Mouse (Mus musculus) heart, postnatal 36 days (tissue): ENCODE measurements at regions not wholly inside any gene's neighbourhood (a gene's known extent, or its start where the extent isn't known, plus 50 kb on each side); places are given as distances from the start of the nearest gene placed in this dataset.

Experiments
- DNase-seq, 2 experiments: peaks; one replicate each; pipeline ENCODE4 v3.0.0; 2021 to 2022
- intact Hi-C: fragments of 180-260 bp; cut with DNase I; formaldehyde crosslinking; loops from one replicate; pipeline ENCODE4 v1.15.1; 2025

DNA sequence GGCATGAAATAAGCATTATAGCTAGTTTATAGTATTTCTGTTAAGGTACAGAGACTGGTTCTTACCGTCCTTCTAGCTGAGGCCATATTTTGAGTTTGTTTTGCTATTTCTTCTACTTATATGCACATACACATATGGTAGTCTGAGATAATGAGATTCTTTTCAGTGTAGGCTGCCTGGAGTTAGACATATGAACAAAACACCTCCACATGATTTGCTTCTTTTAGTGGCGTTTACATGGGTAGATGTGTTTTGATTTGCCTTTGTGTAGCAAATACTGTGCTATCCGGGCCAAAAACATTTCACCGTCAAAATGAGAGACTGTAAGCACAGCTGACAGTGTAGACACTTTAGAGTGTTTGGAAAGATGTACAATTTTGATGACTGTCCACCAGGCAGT is 1077.4 kb downstream of the Car8 start:
- no peak for DNase-seq

GRCm38 (mm10) chr4:7157883-7158282 is 1081.0 kb downstream of the Car8 start:
- intact Hi-C loops, result no loop called here
- no peak for DNase-seq

More for the DNA sequence above, 1077.4 kb downstream of the Car8 start:
- intact Hi-C loops, result no loop called here

DNA sequence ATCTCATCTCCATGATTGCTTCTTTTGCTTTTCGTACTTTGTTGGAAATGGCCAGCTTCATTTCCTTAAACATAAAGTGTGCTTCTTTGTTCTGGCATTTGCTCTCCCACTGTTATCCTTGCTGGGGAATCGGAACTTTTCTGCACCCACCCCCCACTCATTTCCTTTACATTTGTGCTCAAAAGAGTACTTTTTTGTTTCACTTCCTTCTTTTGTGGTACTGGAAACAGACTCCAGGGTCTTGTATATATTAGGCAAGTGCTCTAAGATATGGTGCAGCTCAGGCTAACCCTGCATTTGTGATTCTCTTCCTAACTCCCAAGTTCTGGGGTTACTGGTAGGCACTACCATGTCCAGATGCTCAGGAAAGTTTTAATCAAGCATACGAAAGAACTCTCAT is 1084.6 kb downstream of the Car8 start:
- intact Hi-C loops, result no loop called here
- no peak for DNase-seq

DNA sequence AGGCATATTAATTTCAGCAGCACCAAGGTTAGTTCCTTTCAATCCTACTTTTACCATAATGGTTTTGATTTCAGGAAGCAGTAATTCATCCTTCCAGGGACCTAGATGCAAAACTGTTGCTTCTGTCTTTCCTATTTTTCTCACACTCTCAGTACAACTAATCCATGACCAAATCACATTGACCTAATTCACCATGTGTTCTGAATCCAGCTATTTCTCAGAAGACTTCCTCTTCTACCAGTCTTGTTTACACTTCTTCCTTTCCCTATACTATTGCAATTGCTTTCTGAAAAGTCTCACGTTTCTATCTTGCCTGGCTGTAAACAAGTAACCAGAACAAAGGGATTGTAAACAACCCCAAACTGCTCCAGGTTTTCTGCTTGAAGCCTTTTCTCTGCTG is 1085.0 kb downstream of the Car8 start:
- intact Hi-C loops, result no loop called here
- DNase-seq, result no peak

DNA sequence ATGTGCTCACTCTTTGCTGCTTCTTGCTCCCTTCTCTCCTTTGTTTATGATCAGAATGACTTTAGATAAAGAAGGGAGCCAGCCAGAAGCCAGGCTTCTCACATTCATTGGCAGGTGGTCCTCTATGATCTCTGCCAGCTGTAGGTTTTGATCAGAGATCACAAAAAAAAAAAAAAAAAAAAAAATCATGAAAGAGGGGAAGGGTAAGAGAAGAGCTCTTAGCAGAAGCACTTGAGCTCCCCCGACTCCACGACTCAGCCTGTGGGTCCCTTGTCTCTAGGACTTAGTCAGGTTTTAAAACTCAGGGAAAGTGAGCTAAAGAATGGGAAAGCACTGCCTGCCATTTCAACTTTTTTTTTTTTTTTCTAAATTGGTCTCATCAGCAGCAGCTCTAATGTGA is 1093.1 kb downstream of the Car8 start:
- intact Hi-C loops, result no loop called here
- DNase-seq, result no peak

GRCm38 (mm10) chr4:7144215-7144614 is 1094.6 kb downstream of the Car8 start:
- intact Hi-C loops, result no loop called here
- no peak for DNase-seq

- DNase-seq, result no peak
- intact Hi-C loops, result no loop called here
These were observed 1095.2 kb downstream of the Car8 start for GRCm38 (mm10) chr4:7143676-7144075.

DNA sequence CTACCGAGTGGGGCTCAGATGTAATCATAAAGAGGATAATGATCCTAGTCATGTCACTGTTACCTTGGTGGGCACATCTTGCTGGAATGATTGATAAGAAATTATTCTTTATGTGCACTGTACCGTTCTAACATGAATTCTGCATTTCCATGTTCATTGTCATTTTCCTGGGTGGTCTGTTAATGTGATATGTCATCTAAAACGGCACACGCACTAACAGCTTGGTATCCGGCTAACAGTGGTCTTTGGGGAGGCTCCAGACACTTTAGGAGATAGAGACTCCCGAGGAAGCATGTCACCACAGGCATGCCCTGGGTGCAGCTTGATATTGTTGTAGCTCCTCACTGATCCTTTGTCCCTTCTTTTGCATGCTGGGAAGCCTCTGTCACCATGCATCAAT is 1096.1 kb downstream of the Car8 start:
- DNase-seq, result no peak
- intact Hi-C loops, result no loop called here

GRCm38 (mm10) chr4:7112159-7112558 is 1126.7 kb downstream of the Car8 start:
- DNase-seq, result no peak
- intact Hi-C loops, result no loop called here

GRCm38 (mm10) chr4:7092957-7093356 is 1145.9 kb downstream of the Car8 start:
- intact Hi-C loops, result no loop called here
- DNase-seq, result no peak

- DNase-seq, result no peak
- intact Hi-C loops, result no loop called here
These were observed 1147.5 kb downstream of the Car8 start for GRCm38 (mm10) chr4:7091201-7091814.
